Comparison of ENCODE assay signal across 7 mouse cellular contexts in genomic region chr5:35584259-35584658, GRCm38 (mm10). TPM values are rescaled to one million over a fixed set of nuclear protein-coding genes. Genes with fewer than 3 reads are reported as not detected.
DNase-seq lines count a peak whose midpoint lies in the region; ATAC-seq and TF ChIP-seq lines count a peak whose summit lies in the region.
"Not testable (repeated sequence)": the region's sequence is repeated elsewhere in the genome, so short reads cannot be mapped to it uniquely, and the experiment has no call there.

No protein-coding gene starts in this region.

- not testable (repeated sequence) for H3K27me3 ChIP-seq in intestine, embryonic 15.5 days (replicated peaks); liver, postnatal 0 days (ENCODE audit: insufficient read depth, low read length); splenic B cell, adult 2 months (ENCODE audit: control insufficient read depth, insufficient read depth, low read length, poor library complexity, severe bottlenecking)
- peaks cover 16% of the 10 kb centered on the region for H3K27me3 ChIP-seq in midbrain, embryonic 13.5 days

- intact Hi-C loops in gastrocnemius, adult 2 months (cut with DNase I): not testable (repeated sequence)

- H3K4me1 ChIP-seq in brown adipose tissue, adult 24 weeks (ENCODE audit: control insufficient read depth, insufficient read depth, insufficient read length, low read length); intestine, embryonic 15.5 days (replicated peaks): not testable (repeated sequence)
- peaks cover 11% of the 10 kb centered on the region for H3K4me1 ChIP-seq in liver, postnatal 0 days (ENCODE audit: insufficient read depth)
- peaks cover 19% of the 10 kb centered on the region for H3K4me1 ChIP-seq in midbrain, embryonic 13.5 days (replicated peaks)

- not testable (repeated sequence) for TF ChIP-seq CTCF in gastrocnemius, adult 2 months (IDR thresholded peaks at IDR 0.05); liver, postnatal 0 days (IDR thresholded peaks at IDR 0.05; ENCODE audit: low read depth)

- TF ChIP-seq EP300 in liver, postnatal 0 days (IDR thresholded peaks at IDR 0.05; ENCODE audit: low read depth): not testable (repeated sequence)

- H3K4me2 ChIP-seq in intestine, embryonic 15.5 days (replicated peaks): 0 out of 2 replicates have a peak overlapping the region, but pooled peaks have one; percentile 67
- H3K4me2 ChIP-seq in liver, postnatal 0 days (ENCODE audit: low read depth, low read length): not testable (repeated sequence)
- peak overlapping the region; percentile 67; the same call in 1 of the 2 replicates for H3K4me2 ChIP-seq in midbrain, embryonic 13.5 days (replicated peaks)

- 0 out of 2 replicates have a peak overlapping the region, but pooled peaks have one; percentile 11 for H3K27ac ChIP-seq in brown adipose tissue, adult 24 weeks (replicated peaks; ENCODE audit: low read depth, low read length)
- not testable (repeated sequence) for H3K27ac ChIP-seq in gastrocnemius, adult 2 months; intestine, embryonic 15.5 days; midbrain, embryonic 13.5 days
- H3K27ac ChIP-seq in liver, postnatal 0 days (ENCODE audit: low read depth): 0 out of 2 replicates have a peak overlapping the region, but pooled peaks have one; percentile 78

- H3K36me3 ChIP-seq in intestine, embryonic 15.5 days; splenic B cell, adult 2 months (ENCODE audit: control insufficient read depth, insufficient read depth, low read length, poor library complexity, severe bottlenecking): not testable (repeated sequence)
- peaks cover 18% of the 10 kb centered on the region for H3K36me3 ChIP-seq in liver, postnatal 0 days (replicated peaks; ENCODE audit: insufficient read depth, low read length)
- H3K36me3 ChIP-seq in midbrain, embryonic 13.5 days: peaks cover 18% of the 10 kb centered on the region

- not testable (repeated sequence) for ATAC-seq in intestine, embryonic 15.5 days; liver, postnatal 0 days; midbrain, embryonic 13.5 days

- not testable (repeated sequence) for H3K4me3 ChIP-seq in brown adipose tissue, adult 24 weeks (ENCODE audit: insufficient read depth, low read depth, low read length); intestine, embryonic 15.5 days (replicated peaks); midbrain, embryonic 13.5 days (replicated peaks)
- peak overlapping the region; percentile 95; the same call in 1 of the 2 replicates for H3K4me3 ChIP-seq in gastrocnemius, adult 2 months
- H3K4me3 ChIP-seq in liver, postnatal 0 days (ENCODE audit: low read depth, low read length): peak overlapping the region; percentile 80; the same call in 1 of the 2 replicates

- peak; percentile 25 to 26 for DNase-seq in B cell, adult 2 months
- DNase-seq in gastrocnemius, adult 2 months; liver, postnatal 0 days: not testable (repeated sequence)
- peak; percentile 64 for DNase-seq in splenic B cell, adult 2 months (ENCODE audit: low read depth, low spot score)

- H3K9ac ChIP-seq in intestine, embryonic 15.5 days; liver, postnatal 0 days (replicated peaks); midbrain, embryonic 13.5 days (replicated peaks): not testable (repeated sequence)

- 88% methylated on average over 2 of the region's 2 CpGs for WGBS in intestine, embryonic 15.5 days
- 82% methylated on average over 2 of the region's 2 CpGs for WGBS in liver, postnatal 0 days (ENCODE audit: insufficient replicate concordance)
- 85% methylated on average over 2 of the region's 2 CpGs for WGBS in midbrain, embryonic 13.5 days

- not testable (repeated sequence) for H3K9me3 ChIP-seq in intestine, embryonic 15.5 days; liver, postnatal 0 days (ENCODE audit: low read length); midbrain, embryonic 13.5 days

RNA-seq across cellular contexts. Expression of gene Acox3, which starts 1.4 kb away (rescaled TPM):
- polyA plus RNA-seq in brown adipose tissue, adult 24 weeks (2012; ENCODE audit: insufficient read depth, insufficient read length, missing spikeins): 24.1 and 24.5 TPM in 2 replicates
- 10 to 100 TPM; 15.4 to 18.0 TPM for total RNA-seq in gastrocnemius, adult 2 months (2021)
- 13.2 and 13.8 TPM in 2 replicates for polyA plus RNA-seq in intestine, embryonic 15.5 days (2015; fragmentation: Nextera tagmentation; extraction: Ambion mirVana)
- 4.0 and 4.3 TPM in 2 replicates for polyA plus RNA-seq in liver, postnatal 0 days (2015; fragmentation: Nextera tagmentation; extraction: Ambion mirVana)
- polyA plus RNA-seq in midbrain, embryonic 13.5 days (2015; fragmentation: Nextera tagmentation; extraction: Ambion mirVana): 15.5 and 17.0 TPM in 2 replicates

RNA-seq across cellular contexts. Expression of gene Trmt44, which starts 9.4 kb away (rescaled TPM):
- 1.1 and 2.8 TPM in 2 replicates for polyA plus RNA-seq in brown adipose tissue, adult 24 weeks (2012; ENCODE audit: insufficient read depth, insufficient read length, missing spikeins)
- 1 to 10 TPM; 1.5 to 1.6 TPM for total RNA-seq in gastrocnemius, adult 2 months (2021)
- polyA plus RNA-seq in intestine, embryonic 15.5 days (2015; fragmentation: Nextera tagmentation; extraction: Ambion mirVana): 8.1 and 8.5 TPM in 2 replicates
- 1.5 and 1.7 TPM in 2 replicates for polyA plus RNA-seq in liver, postnatal 0 days (2015; fragmentation: Nextera tagmentation; extraction: Ambion mirVana)
- 7.0 and 7.2 TPM in 2 replicates for polyA plus RNA-seq in midbrain, embryonic 13.5 days (2015; fragmentation: Nextera tagmentation; extraction: Ambion mirVana)

RNA-seq across cellular contexts. Expression of gene Cpz, which starts 58.8 kb away (rescaled TPM):
- polyA plus RNA-seq in brown adipose tissue, adult 24 weeks (2012; ENCODE audit: insufficient read depth, insufficient read length, missing spikeins): 0.48 and 0.83 TPM in 2 replicates
- under 1 TPM; 0.13 to 0.89 TPM for total RNA-seq in gastrocnemius, adult 2 months (2021)
- polyA plus RNA-seq in intestine, embryonic 15.5 days (2015; fragmentation: Nextera tagmentation; extraction: Ambion mirVana): 13.5 and 13.9 TPM in 2 replicates
- 1.5 and 1.8 TPM in 2 replicates for polyA plus RNA-seq in liver, postnatal 0 days (2015; fragmentation: Nextera tagmentation; extraction: Ambion mirVana)
- polyA plus RNA-seq in midbrain, embryonic 13.5 days (2015; fragmentation: Nextera tagmentation; extraction: Ambion mirVana): 1.0 and 1.4 TPM in 2 replicates
